Mouse (Mus musculus) mature B cell (primary cell): Measurements from ENCODE around the gene Lypla2.
"Not testable (repeated sequence)": the region's sequence is repeated elsewhere in the genome, so short reads cannot be mapped to it uniquely, and the experiment has no call there.

Experiments
- in situ Hi-C: fragments of 300-500 bp; cut with MboI; formaldehyde crosslinking; loops from 2 replicates; pipeline ENCODE4 v1.14.3; 2019

The Lypla2 gene

GRCm38 (mm10) chr4:135972556-135972906 lies at the start of gene Lypla2:
Gene Lypla2 (minus strand): TSS chr4:135972626.
- in situ Hi-C loops: no loop called here

GRCm38 (mm10) chr4:136021549-136022047 lies 49.2 kb upstream of the Lypla2 start, which contains the start of gene Eloa:
Gene Eloa (minus strand): TSS chr4:136021763.
- in situ Hi-C loops: no loop called here

GRCm38 (mm10) chr4:136020743-136021548 lies 48.5 kb upstream of the Lypla2 start:
- in situ Hi-C loops: no loop called here

- in situ Hi-C loops: no loop called here
Measured at GRCm38 (mm10) chr4:136016059-136016602, 43.7 kb upstream of the Lypla2 start.

GRCm38 (mm10) chr4:136010586-136010985 lies 38.2 kb upstream of the Lypla2 start:
- in situ Hi-C loops: no loop called here

GRCm38 (mm10) chr4:136008782-136009447 lies 36.5 kb upstream of the Lypla2 start:
- in situ Hi-C loops: no loop called here

- in situ Hi-C loops: no loop called here
Measured at GRCm38 (mm10) chr4:136006821-136007220, 34.4 kb upstream of the Lypla2 start.

GRCm38 (mm10) chr4:136004921-136005320 lies 32.5 kb upstream of the Lypla2 start:
- in situ Hi-C loops: no loop called here

GRCm38 (mm10) chr4:136004107-136004675 lies 31.8 kb upstream of the Lypla2 start:
- in situ Hi-C loops: no loop called here

- in situ Hi-C loops: no loop called here
Measured at GRCm38 (mm10) chr4:135995118-135995517, 22.7 kb upstream of the Lypla2 start.

GRCm38 (mm10) chr4:135993941-135994340 lies 21.5 kb upstream of the Lypla2 start:
- in situ Hi-C loops: no loop called here

- in situ Hi-C loops: no loop called here
Measured at GRCm38 (mm10) chr4:135987714-135988113, 15.3 kb upstream of the Lypla2 start.

- in situ Hi-C loops: no loop called here
Measured at GRCm38 (mm10) chr4:135986943-135987710, 14.7 kb upstream of the Lypla2 start, which contains the start of gene Pithd1. Gene Pithd1 (minus strand): TSS chr4:135987264.

GRCm38 (mm10) chr4:135986301-135986942 lies 14.0 kb upstream of the Lypla2 start:
- in situ Hi-C loops: no loop called here

- in situ Hi-C loops: no loop called here
Measured at GRCm38 (mm10) chr4:135985769-135986168, 13.3 kb upstream of the Lypla2 start.

GRCm38 (mm10) chr4:135985193-135985592 lies 12.8 kb upstream of the Lypla2 start:
- in situ Hi-C loops: no loop called here

- in situ Hi-C loops: no loop called here
Measured at GRCm38 (mm10) chr4:135984556-135984955, 12.1 kb upstream of the Lypla2 start.

- in situ Hi-C loops: no loop called here
Measured at GRCm38 (mm10) chr4:135981524-135982063, 9.2 kb upstream of the Lypla2 start.

- in situ Hi-C loops: not testable (repeated sequence)
Measured at GRCm38 (mm10) chr4:135980223-135980622, 7.8 kb upstream of the Lypla2 start.

GRCm38 (mm10) chr4:135976146-135976545 lies 3.7 kb upstream of the Lypla2 start:
- in situ Hi-C loops: no loop called here
